Mouse (Mus musculus) lung, postnatal 0 days (tissue): ENCODE data around the gene Rab43.

ENCODE experiments used
- CTCF ChIP-seq: IDR thresholded peaks from 2 replicates; pipeline ENCODE4 v1.5.1; 2016; ENCODE audit warnings: antibody characterized with exemption, mild to moderate bottlenecking
- EP300 ChIP-seq: IDR thresholded peaks from 2 replicates; pipeline ENCODE4 v1.6.1; 2016; ENCODE audit warnings: antibody characterized with exemption, mild to moderate bottlenecking, control low read depth

GRCm38 (mm10) chr6:87759404-87759803 is 52.6 kb downstream of the Rab43 start:
- no peak for TF ChIP-seq EP300
- no peak for TF ChIP-seq CTCF
